Mouse (Mus musculus) limb, embryonic 14.5 days (tissue): Measurements from ENCODE around the gene Gm3187. TPM values are rescaled to one million over a fixed set of nuclear protein-coding genes. Genes with fewer than 3 reads are reported as not detected.
"Not testable (repeated sequence)": the region's sequence is repeated elsewhere in the genome, so short reads cannot be mapped to it uniquely, and the experiment has no call there.

Source experiments
- ATAC-seq: fragments of 200-750 bp; cut with Nextera tagmentation; 2 replicates; pipeline ENCODE4 v1.8.0; 2017; ENCODE audit warnings: low read depth, moderate number of reproducible peaks, moderate TSS enrichment; ENCODE audit not compliant: low FRiP score
- DNase-seq: peaks from one replicate; pipeline ENCODE4 v3.0.0-alpha.2; 2015; ENCODE audit warnings: low spot score
- H3K27ac ChIP-seq: fragments of 300-500 bp; sonication (generic); replicated peaks from 2 replicates; pipeline ENCODE4 v1.5.1; 2014; ENCODE audit warnings: low read depth, mild to moderate bottlenecking, low read length, moderate library complexity, mixed read lengths
- H3K27me3 ChIP-seq: fragments of 300-500 bp; sonication (generic); 2 replicates; pipeline ENCODE4 v1.6.1; 2014; ENCODE audit warnings: low read length, mixed read lengths; ENCODE audit not compliant: control insufficient read depth, insufficient read depth
- H3K36me3 ChIP-seq: fragments of 300-500 bp; sonication (generic); 2 replicates; pipeline ENCODE4 v1.6.1; 2014; ENCODE audit warnings: mild to moderate bottlenecking, low read length, moderate library complexity, mixed read lengths; ENCODE audit not compliant: control insufficient read depth, insufficient read depth
- H3K4me1 ChIP-seq: fragments of 300-500 bp; sonication (generic); 2 replicates; pipeline ENCODE4 v1.6.1; 2014; ENCODE audit warnings: antibody characterized with exemption, low read length, mixed read lengths; ENCODE audit not compliant: control insufficient read depth, insufficient read depth
- H3K4me2 ChIP-seq: fragments of 300-500 bp; sonication (generic); replicated peaks from 2 replicates; pipeline ENCODE4 v1.6.1; 2014; ENCODE audit warnings: low read depth, mild to moderate bottlenecking, low read length, moderate library complexity; ENCODE audit not compliant: severe bottlenecking
- H3K4me3 ChIP-seq: fragments of 300-500 bp; sonication (generic); replicated peaks from 2 replicates; pipeline ENCODE4 v1.5.1; 2014; ENCODE audit warnings: low read length
- H3K9ac ChIP-seq: fragments of 300-500 bp; sonication (generic); 2 replicates; pipeline ENCODE4 v1.6.1; 2014; ENCODE audit warnings: mild to moderate bottlenecking, low read depth, low read length, moderate library complexity; ENCODE audit not compliant: severe bottlenecking
- H3K9me3 ChIP-seq: fragments of 300-500 bp; sonication (generic); 2 replicates; pipeline ENCODE4 v1.6.1; 2016; ENCODE audit warnings: low read length; ENCODE audit not compliant: control insufficient read depth
- WGBS: fragments of 180-500 bp; shearing (Covaris S2); extraction: QIAGEN DNeasy Blood & Tissue Kit; methylation state at CpG from one replicate; pipeline ENCODE4 v1.1.7; 2014; 5-methylcytosine and 5-hydroxymethylcytosine counted together
- polyA plus RNA-seq, 2 experiments: library from polyadenylated mRNA; depleted of rRNA in 1 of 2; stranded (reverse) in 1 of 2; unstranded in 1 of 2; fragments of >200 nt; fragmentation: Nextera tagmentation in 1 of 2; extraction: Ambion mirVana in 1 of 2; gene quantifications; 2 replicates each; pipeline versions ENCODE4 v1.2.1 to v1.2.3; 2012 to 2014

Gene Gm3187
- polyA plus RNA-seq (2012; rRNA removed) (not detected in 2 replicates), polyA plus RNA-seq (2014; fragmentation: Nextera tagmentation; extraction: Ambion mirVana) (not detected in 2 replicates)

DNA sequence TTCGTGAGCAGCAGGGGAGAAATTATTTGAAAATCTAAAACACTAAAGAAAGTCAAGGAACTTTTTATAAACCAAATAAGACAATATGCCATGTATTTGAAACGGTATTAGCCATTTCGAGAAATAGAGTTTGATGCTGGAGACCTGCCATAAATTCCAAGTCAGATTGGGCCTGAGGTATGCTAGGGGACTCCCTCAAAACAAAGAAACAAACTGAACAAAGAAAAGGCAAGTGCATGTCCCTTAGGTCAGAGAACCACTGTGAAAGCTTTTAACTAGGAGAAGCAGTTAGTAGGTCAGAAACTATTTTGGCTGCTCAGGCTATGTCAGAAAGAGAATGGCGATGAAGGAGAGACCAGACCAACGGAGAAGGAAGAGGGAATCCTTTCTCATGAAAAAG lies at the start of gene Gm3187:
Gm3187 (plus strand) TSS at position 301 of the 400 bp plus-strand sequence.
- not testable (repeated sequence) for ATAC-seq, DNase-seq

DNA sequence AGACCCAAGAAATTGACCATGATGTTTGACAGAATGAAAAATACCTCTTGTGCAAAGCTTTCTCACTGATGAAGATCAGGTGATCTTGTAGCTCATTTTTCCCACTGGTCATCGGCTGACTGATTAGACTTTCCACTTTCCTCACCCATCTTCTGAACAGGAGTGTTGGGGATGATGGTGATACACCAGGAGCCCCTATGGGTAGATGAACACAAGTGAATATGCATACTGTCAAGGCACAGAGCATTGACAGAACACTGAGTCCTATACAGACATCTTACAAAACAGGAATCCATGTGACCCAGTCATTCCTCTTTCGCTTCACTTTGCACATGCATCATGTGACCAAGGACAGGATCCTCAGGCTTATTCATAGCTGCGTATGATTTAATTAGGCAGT lies 28.6 kb upstream of the Gm3187 start, which contains the start of gene Gm3194:
Gm3194 (minus strand) TSS at position 101 of the 400 bp plus-strand sequence.
- H3K27me3 ChIP-seq, H3K4me1 ChIP-seq, H3K36me3 ChIP-seq, H3K27ac ChIP-seq, H3K4me2 ChIP-seq, H3K4me3 ChIP-seq, H3K9ac ChIP-seq, H3K9me3 ChIP-seq, DNase-seq, ATAC-seq: not testable (repeated sequence)
- WGBS = no CpG with 5 or more reads among the region's 3 CpGs

More for the DNA sequence above, at the start of gene Gm3187:
- H3K36me3 ChIP-seq, H3K9me3 ChIP-seq, H3K4me1 ChIP-seq, H3K27ac ChIP-seq, H3K4me2 ChIP-seq, H3K27me3 ChIP-seq, H3K4me3 ChIP-seq, H3K9ac ChIP-seq: not testable (repeated sequence)
- 80% methylated on average over 4 of the region's 5 CpGs for WGBS

DNA sequence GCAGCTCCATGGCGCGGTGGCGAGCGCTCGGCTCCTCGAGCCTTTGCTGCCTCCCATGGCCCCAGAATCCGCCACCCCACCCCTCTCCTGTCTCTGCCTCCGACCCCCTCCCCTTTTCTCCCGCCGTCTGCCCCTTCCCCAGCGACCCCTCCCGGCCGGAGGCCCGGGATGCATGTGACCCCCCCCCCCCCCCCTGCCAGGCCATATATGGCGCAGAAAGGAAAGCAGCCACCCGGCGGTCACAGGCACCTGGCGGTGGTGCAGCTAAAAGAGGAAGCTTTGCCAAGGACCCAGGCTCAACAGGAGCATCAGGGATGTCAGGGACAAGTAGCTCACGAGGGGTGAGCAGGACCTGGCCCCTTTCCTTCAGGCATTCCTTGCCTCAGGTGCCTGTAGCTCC lies 23.5 kb upstream of the Gm3187 start:
- H3K36me3 ChIP-seq, H3K9ac ChIP-seq, H3K4me2 ChIP-seq, H3K4me3 ChIP-seq, ATAC-seq, H3K9me3 ChIP-seq, H3K27ac ChIP-seq, DNase-seq, H3K4me1 ChIP-seq, H3K27me3 ChIP-seq: not testable (repeated sequence)
- no CpG with 5 or more reads among the region's 19 CpGs for WGBS

DNA sequence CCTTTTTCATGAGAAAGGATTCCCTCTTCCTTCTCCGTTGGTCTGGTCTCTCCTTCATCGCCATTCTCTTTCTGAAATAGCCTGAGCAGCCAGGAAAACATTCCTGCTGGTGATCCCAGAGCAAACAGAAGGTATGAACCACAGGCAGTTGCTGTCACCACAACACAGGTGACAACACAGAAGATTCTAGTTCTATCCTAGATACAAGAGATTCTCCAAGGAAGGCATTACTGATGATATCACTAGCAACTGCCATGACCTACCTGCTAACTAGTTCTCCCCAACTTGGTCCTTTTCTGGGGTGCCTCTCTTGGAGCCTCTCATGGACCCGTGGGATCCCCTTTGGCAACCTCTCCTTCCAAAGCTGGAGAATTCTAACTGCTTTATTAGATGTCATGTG lies 6.3 kb upstream of the Gm3187 start, which contains the start of gene Gm8246:
Gm8246 (minus strand) TSS at position 101 of the 400 bp plus-strand sequence.
- H3K4me2 ChIP-seq, H3K27me3 ChIP-seq, ATAC-seq, H3K9me3 ChIP-seq, H3K36me3 ChIP-seq, H3K9ac ChIP-seq, DNase-seq, H3K4me3 ChIP-seq, H3K27ac ChIP-seq, H3K4me1 ChIP-seq: not testable (repeated sequence)
- no CpG with 5 or more reads among the region's 3 CpGs for WGBS

DNA sequence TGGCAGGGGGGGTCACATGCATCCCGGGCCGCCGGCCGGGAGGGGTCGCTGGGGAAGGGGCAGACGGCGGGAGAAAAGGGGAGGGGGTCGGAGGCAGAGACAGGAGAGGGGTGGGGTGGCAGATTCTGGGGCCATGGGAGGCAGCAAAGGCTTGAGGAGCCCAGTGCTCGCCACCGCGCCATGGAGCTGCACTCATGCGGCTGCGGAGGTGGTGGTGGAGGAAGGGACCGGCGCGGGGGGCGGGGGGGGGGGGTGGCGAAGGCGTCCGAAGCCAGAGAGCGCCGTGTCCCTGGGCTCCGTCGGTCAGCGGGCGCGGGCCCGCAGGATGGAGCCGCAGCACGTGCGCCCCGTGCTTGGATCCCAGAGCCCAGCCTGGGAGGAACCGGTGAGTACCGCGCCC lies 17.4 kb downstream of the Gm3187 start, which contains the start of gene Gm3488:
Gm3488 (plus strand) TSS at position 301 of the 400 bp plus-strand sequence.
- not testable (repeated sequence) for H3K4me2 ChIP-seq, ATAC-seq, H3K4me1 ChIP-seq, H3K9me3 ChIP-seq, H3K27me3 ChIP-seq, DNase-seq, H3K4me3 ChIP-seq, H3K27ac ChIP-seq, H3K36me3 ChIP-seq, H3K9ac ChIP-seq
- no CpG with 5 or more reads among the region's 35 CpGs for WGBS

DNA sequence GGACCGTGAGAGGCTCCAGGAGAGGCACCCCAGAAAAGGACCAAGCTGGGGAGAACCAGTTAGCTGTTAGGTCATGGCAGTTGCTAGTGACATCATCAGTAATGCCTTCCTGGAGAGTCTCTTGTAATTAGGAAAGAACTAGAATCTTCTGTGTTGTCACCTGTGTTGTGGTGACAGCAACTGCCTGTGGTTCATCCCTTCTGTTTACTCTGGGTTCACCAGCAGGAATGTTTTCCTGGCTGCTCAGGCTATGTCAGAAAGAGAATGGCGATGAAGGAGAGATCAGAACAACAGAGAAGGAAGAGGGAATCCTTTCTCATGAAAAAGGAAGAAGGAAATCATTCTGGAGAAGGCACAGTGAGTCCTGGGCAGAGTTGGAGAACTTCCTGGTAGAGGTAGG lies 54.2 kb downstream of the Gm3187 start, which contains the start of gene Gm3532:
Gm3532 (plus strand) TSS at position 301 of the 400 bp plus-strand sequence.
- WGBS = no CpG with 5 or more reads among the region's 2 CpGs
- not testable (repeated sequence) for H3K27ac ChIP-seq, DNase-seq, H3K9me3 ChIP-seq, H3K27me3 ChIP-seq, H3K4me1 ChIP-seq, H3K36me3 ChIP-seq, H3K4me3 ChIP-seq, H3K9ac ChIP-seq, H3K4me2 ChIP-seq, ATAC-seq

Other genes starting within 250 kb of the Gm3187 start
- not detected in 2 replicates for gene Gm3526, start 223.6 kb upstream of the Gm3187 start, polyA plus RNA-seq (2012; rRNA removed)
- gene Gm3526, start 223.6 kb upstream of the Gm3187 start, polyA plus RNA-seq (2014; fragmentation: Nextera tagmentation; extraction: Ambion mirVana) = not detected in 2 replicates
- gene Gm3542, start 149.3 kb upstream of the Gm3187 start, polyA plus RNA-seq (2012; rRNA removed) = not detected in 2 replicates
- not detected in 2 replicates for gene Gm3542, start 149.3 kb upstream of the Gm3187 start, polyA plus RNA-seq (2014; fragmentation: Nextera tagmentation; extraction: Ambion mirVana)
- 0.05 and 0.16 TPM in 2 replicates for gene Gm3500, start 95.2 kb upstream of the Gm3187 start, polyA plus RNA-seq (2012; rRNA removed)
- not detected in 2 replicates for gene Gm3500, start 95.2 kb upstream of the Gm3187 start, polyA plus RNA-seq (2014; fragmentation: Nextera tagmentation; extraction: Ambion mirVana)
- gene Gm3194, start 28.7 kb upstream of the Gm3187 start, polyA plus RNA-seq (2012; rRNA removed) = 2.2 TPM in 2 replicates
- gene Gm3194, start 28.7 kb upstream of the Gm3187 start, polyA plus RNA-seq (2014; fragmentation: Nextera tagmentation; extraction: Ambion mirVana) = 0.54 and 1.00 TPM in 2 replicates
- not detected in 2 replicates for gene Gm8246, start 6.4 kb upstream of the Gm3187 start, polyA plus RNA-seq (2012; rRNA removed)
- gene Gm8246, start 6.4 kb upstream of the Gm3187 start, polyA plus RNA-seq (2014; fragmentation: Nextera tagmentation; extraction: Ambion mirVana) = not detected in 2 replicates
- gene Gm3488, start 17.5 kb downstream of the Gm3187 start, polyA plus RNA-seq (2012; rRNA removed) = 1.0 TPM in 2 replicates
- 0.40 and 0.91 TPM in 2 replicates for gene Gm3488, start 17.5 kb downstream of the Gm3187 start, polyA plus RNA-seq (2014; fragmentation: Nextera tagmentation; extraction: Ambion mirVana)
- 0.08 TPM in 1 of 2 replicates, not detected in the other for gene Gm3532, start 54.3 kb downstream of the Gm3187 start, polyA plus RNA-seq (2012; rRNA removed)
- not detected in 2 replicates for gene Gm3532, start 54.3 kb downstream of the Gm3187 start, polyA plus RNA-seq (2014; fragmentation: Nextera tagmentation; extraction: Ambion mirVana)
- not detected in 2 replicates for gene Gm8265, start 148.8 kb downstream of the Gm3187 start, polyA plus RNA-seq (2012; rRNA removed)
- not detected in 2 replicates for gene Gm8265, start 148.8 kb downstream of the Gm3187 start, polyA plus RNA-seq (2014; fragmentation: Nextera tagmentation; extraction: Ambion mirVana)
- not detected in 2 replicates for gene Gm9603, start 203.2 kb downstream of the Gm3187 start, polyA plus RNA-seq (2012; rRNA removed)
- not detected in 2 replicates for gene Gm9603, start 203.2 kb downstream of the Gm3187 start, polyA plus RNA-seq (2014; fragmentation: Nextera tagmentation; extraction: Ambion mirVana)